Mouse (Mus musculus) brown adipose tissue, adult 24 weeks (tissue): ENCODE results near the gene Olfr1024. TPM values are rescaled to one million over a fixed set of nuclear protein-coding genes. Genes with fewer than 3 reads are reported as not detected.

ENCODE experiments used
- H3K27ac ChIP-seq: fragments of 200-500 bp; replicated peaks from 2 replicates; pipeline ENCODE4 v1.5.1; 2012; ENCODE audit warnings: low read depth, mild to moderate bottlenecking, low read length
- H3K4me1 ChIP-seq: fragments of 200-500 bp; 2 replicates; pipeline ENCODE4 v1.6.1; 2012; ENCODE audit warnings: low read length, mixed read lengths; ENCODE audit not compliant: control insufficient read depth, insufficient read depth, insufficient read length
- H3K4me3 ChIP-seq: fragments of 200-500 bp; 2 replicates; pipeline ENCODE4 v1.5.1; 2012; ENCODE audit warnings: low read depth, mild to moderate bottlenecking, low read length, moderate library complexity; ENCODE audit not compliant: insufficient read depth
- polyA plus RNA-seq: library from polyadenylated mRNA; stranded (reverse); fragments of >200 nt; gene quantifications from 2 replicates; pipeline ENCODE4 v1.2.4, GENCODE M21; 2012; ENCODE audit not compliant: missing spikeins, insufficient read depth, insufficient read length

Gene Olfr1024
- polyA plus RNA-seq: not detected in 2 replicates

DNA sequence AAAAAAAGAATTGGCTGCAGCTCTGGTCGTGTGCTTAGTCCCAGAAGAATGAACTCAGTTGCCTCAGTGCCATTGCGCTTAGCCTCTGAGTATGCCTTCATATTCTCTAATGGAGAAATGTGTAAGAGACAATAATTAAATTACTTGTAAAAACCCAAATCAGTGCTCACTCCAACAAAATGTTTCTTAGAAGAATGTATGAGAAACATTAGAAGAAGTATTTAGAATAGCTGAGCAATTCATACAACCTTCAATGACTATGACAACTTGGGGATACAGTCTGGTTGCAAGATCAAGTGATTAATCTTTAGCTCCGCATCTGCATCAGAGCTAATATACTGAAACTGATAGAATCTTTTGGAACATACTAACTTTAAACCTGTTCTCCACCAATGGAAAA lies at the start of gene Olfr1024:
Olfr1024 (minus strand) TSS at position 101 of the 400 bp plus-strand sequence.
- Histone ChIP-seq H3K4me3 (no peak within 1 kb of the TSS), H3K27ac (no peak within 1 kb of the TSS), H3K4me1 (no peaks in the 10 kb centered on the region)

GRCm38 (mm10) chr2:85950137-85950536 lies 45.3 kb upstream of the Olfr1024 start, which contains the start of gene Olfr1028:
TSS of gene Olfr1028 (plus strand) at chr2:85950437.
- no peaks in the 10 kb centered on the region for H3K4me1 ChIP-seq
- no peak within 1 kb of the TSS for H3K4me3 ChIP-seq
- no peak within 1 kb of the TSS for H3K27ac ChIP-seq

DNA sequence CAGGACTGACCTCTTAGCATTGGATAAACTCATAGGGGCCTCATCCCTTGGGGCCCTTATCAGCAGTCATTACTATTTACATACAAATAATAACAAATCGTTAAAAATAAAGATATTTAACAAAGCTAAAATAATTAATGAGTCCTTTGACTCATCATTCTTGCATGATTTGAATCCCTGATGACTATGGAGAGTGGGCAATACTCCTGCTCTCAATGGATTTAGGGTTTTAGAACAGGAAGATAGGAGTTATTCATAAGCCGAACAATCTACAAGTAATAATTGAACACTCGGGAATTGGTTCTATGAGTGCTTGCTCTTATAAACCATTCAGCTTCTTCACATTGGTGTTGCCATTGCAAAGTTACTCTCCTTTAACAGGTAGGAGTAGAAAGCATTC lies 16.4 kb upstream of the Olfr1024 start, which contains the start of gene Olfr1026:
Olfr1026 (plus strand) TSS at position 301 of the 400 bp plus-strand sequence.
- no peak within 1 kb of the TSS for H3K27ac ChIP-seq
- no peaks in the 10 kb centered on the region for H3K4me1 ChIP-seq
- no peak within 1 kb of the TSS for H3K4me3 ChIP-seq

GRCm38 (mm10) chr2:85914893-85915292 lies 10.0 kb upstream of the Olfr1024 start, which contains the start of gene Olfr1025-ps1:
TSS of gene Olfr1025-ps1 (plus strand) at chr2:85915193.
- Histone ChIP-seq H3K4me1 (no peaks in the 10 kb centered on the region), H3K4me3 (no peak within 1 kb of the TSS), H3K27ac (no peak within 1 kb of the TSS)

DNA sequence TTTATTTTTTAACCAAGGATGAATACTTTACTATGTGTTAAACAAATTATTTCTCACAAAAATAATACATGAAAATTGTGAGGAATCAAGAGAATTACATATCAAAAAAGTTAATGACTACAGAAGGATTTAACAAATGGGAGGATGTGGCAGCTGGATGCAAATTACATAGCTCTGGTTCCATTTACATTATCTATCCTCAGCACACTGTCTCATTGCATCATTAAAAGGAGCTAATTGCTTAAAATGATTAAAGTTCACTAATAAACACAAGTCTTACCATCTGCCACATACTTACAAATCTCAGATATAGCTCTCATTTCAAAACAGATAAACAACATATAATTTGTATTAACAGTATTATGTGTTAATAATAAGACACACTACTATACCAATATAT lies 8.3 kb upstream of the Olfr1024 start:
- Histone ChIP-seq H3K4me1 (no peaks in the 10 kb centered on the region), H3K27ac (no peak overlapping the region)

DNA sequence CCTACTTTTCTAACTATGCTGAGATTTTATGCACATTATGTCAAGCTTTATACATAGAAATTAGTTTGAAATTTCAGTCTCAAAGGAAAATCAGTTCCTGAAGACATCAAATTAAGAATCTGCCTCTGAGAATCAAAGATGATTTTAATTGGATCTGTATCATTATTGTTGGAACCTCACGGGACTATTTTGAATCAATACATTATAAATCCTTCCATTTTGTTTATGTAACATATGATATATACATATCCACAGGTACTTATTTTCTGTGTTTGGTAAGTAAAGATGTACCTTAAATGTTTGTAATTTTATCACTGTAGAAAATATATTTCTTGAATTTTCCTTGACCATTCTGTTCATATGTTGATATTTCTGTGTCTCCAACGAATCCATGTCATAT lies 19.5 kb downstream of the Olfr1024 start, which contains the start of gene Olfr1023:
Olfr1023 (plus strand) TSS at position 301 of the 400 bp plus-strand sequence.
- H3K4me3 ChIP-seq: no peak within 1 kb of the TSS
- no peak within 1 kb of the TSS for H3K27ac ChIP-seq
- H3K4me1 ChIP-seq: no peaks in the 10 kb centered on the region

More for the DNA sequence above, 8.3 kb upstream of the Olfr1024 start:
- H3K4me3 ChIP-seq: no peak overlapping the region

GRCm38 (mm10) chr2:85868294-85868693 lies 36.6 kb downstream of the Olfr1024 start, which contains the start of gene Olfr1022:
TSS of gene Olfr1022 (plus strand) at chr2:85868594.
- no peaks in the 10 kb centered on the region for H3K4me1 ChIP-seq
- no peak within 1 kb of the TSS for H3K27ac ChIP-seq
- no peak within 1 kb of the TSS for H3K4me3 ChIP-seq

Other genes with a start within 250 kb of the Olfr1024 start
- not detected in 2 replicates for gene Olfr154, start 240.6 kb downstream of the Olfr1024 start, polyA plus RNA-seq
- gene Olfr1006, start 226.3 kb downstream of the Olfr1024 start, polyA plus RNA-seq: not detected in 2 replicates
- gene Olfr1008, start 215.6 kb downstream of the Olfr1024 start, polyA plus RNA-seq: not detected in 2 replicates
- not detected in 2 replicates for gene Olfr1009, start 189.6 kb downstream of the Olfr1024 start, polyA plus RNA-seq
- not detected in 2 replicates for gene Olfr1012, start 142.3 kb downstream of the Olfr1024 start, polyA plus RNA-seq
- not detected in 2 replicates for gene Olfr1013, start 138.0 kb downstream of the Olfr1024 start, polyA plus RNA-seq
- gene Olfr1014, start 132.3 kb downstream of the Olfr1024 start, polyA plus RNA-seq: not detected in 2 replicates
- gene Olfr1015, start 123.0 kb downstream of the Olfr1024 start, polyA plus RNA-seq: not detected in 2 replicates
- not detected in 2 replicates for gene Olfr1016, start 102.5 kb downstream of the Olfr1024 start, polyA plus RNA-seq
- gene Olfr1018, start 86.6 kb downstream of the Olfr1024 start, polyA plus RNA-seq: not detected in 2 replicates
- not detected in 2 replicates for gene Olfr1019, start 59.6 kb downstream of the Olfr1024 start, polyA plus RNA-seq
- gene Olfr1020, start 58.0 kb downstream of the Olfr1024 start, polyA plus RNA-seq: not detected in 2 replicates
- gene Olfr1022, start 36.5 kb downstream of the Olfr1024 start, polyA plus RNA-seq: not detected in 2 replicates
- not detected in 2 replicates for gene Olfr1023, start 19.4 kb downstream of the Olfr1024 start, polyA plus RNA-seq
- not detected in 2 replicates for gene Olfr1025-ps1, start 10.1 kb upstream of the Olfr1024 start, polyA plus RNA-seq
- gene Olfr1026, start 16.5 kb upstream of the Olfr1024 start, polyA plus RNA-seq: not detected in 2 replicates
- gene Olfr1028, start 45.4 kb upstream of the Olfr1024 start, polyA plus RNA-seq: not detected in 2 replicates
- not detected in 2 replicates for gene Olfr1029, start 68.8 kb upstream of the Olfr1024 start, polyA plus RNA-seq
- not detected in 2 replicates for gene Olfr1030, start 74.2 kb upstream of the Olfr1024 start, polyA plus RNA-seq
- gene Olfr1031, start 85.3 kb upstream of the Olfr1024 start, polyA plus RNA-seq: not detected in 2 replicates
- gene Olfr1032, start 100.5 kb upstream of the Olfr1024 start, polyA plus RNA-seq: not detected in 2 replicates
- 2.5 TPM in 1 of 2 replicates, not detected in the other for gene Olfr1033, start 115.6 kb upstream of the Olfr1024 start, polyA plus RNA-seq
- not detected in 2 replicates for gene Olfr1034, start 140.8 kb upstream of the Olfr1024 start, polyA plus RNA-seq
- gene Olfr1036, start 168.9 kb upstream of the Olfr1024 start, polyA plus RNA-seq: not detected in 2 replicates
- not detected in 2 replicates for gene Olfr1037, start 182.3 kb upstream of the Olfr1024 start, polyA plus RNA-seq
- gene Olfr1039, start 230.9 kb upstream of the Olfr1024 start, polyA plus RNA-seq: not detected in 2 replicates
- gene Olfr1040, start 241.7 kb upstream of the Olfr1024 start, polyA plus RNA-seq: not detected in 2 replicates